Mouse (Mus musculus) stomach, embryonic 15.5 days (tissue): Measurements from ENCODE around the gene Gm17622. TPM values are rescaled to one million over a fixed set of nuclear protein-coding genes. Genes with fewer than 3 reads are reported as not detected.

Experiments used
- ATAC-seq: fragments of 200-750 bp; cut with Nextera tagmentation; 2 replicates; pipeline ENCODE4 v1.8.0; 2017; ENCODE audit warnings: low read depth, moderate number of reproducible peaks, moderate TSS enrichment; ENCODE audit not compliant: insufficient read depth, low FRiP score
- H3K27ac ChIP-seq: fragments of 300-500 bp; sonication (generic); 2 replicates; pipeline ENCODE4 v1.5.1; 2015; ENCODE audit warnings: mild to moderate bottlenecking, inconsistent platforms
- H3K27me3 ChIP-seq: fragments of 300-500 bp; sonication (generic); replicated peaks from 2 replicates; pipeline ENCODE4 v1.6.1; 2015; ENCODE audit warnings: inconsistent platforms
- H3K36me3 ChIP-seq: fragments of 300-500 bp; sonication (generic); 2 replicates; pipeline ENCODE4 v1.6.1; 2015; ENCODE audit warnings: inconsistent platforms
- H3K4me1 ChIP-seq: fragments of 300-500 bp; sonication (generic); 2 replicates; pipeline ENCODE4 v1.6.1; 2015; ENCODE audit warnings: inconsistent platforms
- H3K4me2 ChIP-seq: fragments of 300-500 bp; sonication (generic); 2 replicates; pipeline ENCODE4 v1.6.1; 2015; ENCODE audit warnings: mild to moderate bottlenecking, inconsistent platforms
- H3K4me3 ChIP-seq: fragments of 300-500 bp; sonication (generic); replicated peaks from 2 replicates; pipeline ENCODE4 v1.5.1; 2015; ENCODE audit warnings: inconsistent platforms
- H3K9ac ChIP-seq: fragments of 300-500 bp; sonication (generic); 2 replicates; pipeline ENCODE4 v1.6.1; 2015; ENCODE audit warnings: inconsistent platforms
- H3K9me3 ChIP-seq: fragments of 300-500 bp; sonication (generic); 2 replicates; pipeline ENCODE4 v1.6.1; 2016; ENCODE audit warnings: inconsistent platforms
- WGBS: fragments of 180-500 bp; shearing (Covaris S2); methylation state at CpG from one replicate; pipeline ENCODE4 v1.1.7; 2015; 5-methylcytosine and 5-hydroxymethylcytosine counted together
- polyA plus RNA-seq: library from polyadenylated mRNA; unstranded; fragments of >200 nt; fragmentation: Nextera tagmentation; extraction: Ambion mirVana; gene quantifications from 2 replicates; pipeline ENCODE4 v1.2.1, GENCODE M21; 2015

Gm17622 gene
- polyA plus RNA-seq, 1 experiment from 2014 or later = not detected

GRCm38 (mm10) chr13:96470556-96470955 is 20.0 kb upstream of the Gm17622 start:
- Histone ChIP-seq H3K9me3 (no peaks in the 10 kb centered on the region), H3K9ac (no peak overlapping the region), H3K27ac (no peak overlapping the region), H3K27me3 (no peaks in the 10 kb centered on the region), H3K36me3 (no peaks in the 10 kb centered on the region), H3K4me1 (no peaks in the 10 kb centered on the region), H3K4me3 (no peak overlapping the region), H3K4me2 (no peak overlapping the region)
- WGBS = 44% methylated on average over 6 of the region's 6 CpGs
- no peak; the same call in 1 of the 2 replicates for ATAC-seq

- no peak within 1 kb of the TSS for H3K4me3 ChIP-seq
- H3K4me1 ChIP-seq = no peaks in the 10 kb centered on the region
- no peaks in the 10 kb centered on the region for H3K36me3 ChIP-seq
- no peaks in the 10 kb centered on the region for H3K9me3 ChIP-seq
- ATAC-seq = peak; percentile 27; the same call in 1 of the 2 replicates
- H3K4me2 ChIP-seq = no peak within 1 kb of the TSS
- WGBS = 80% methylated on average over 14 of the region's 14 CpGs
- H3K27me3 ChIP-seq = no peaks in the 10 kb centered on the region
- no peak within 1 kb of the TSS for H3K9ac ChIP-seq
- H3K27ac ChIP-seq = no peak within 1 kb of the TSS
Observed at GRCm38 (mm10) chr13:96470957-96471356, 19.6 kb upstream of the Gm17622 start, which contains the start of gene Ankdd1b. Ankdd1b (minus strand) TSS chr13:96471198.

GRCm38 (mm10) chr13:96477226-96477625 is 13.3 kb upstream of the Gm17622 start:
- WGBS = 86% methylated on average over 4 of the region's 4 CpGs
- Histone ChIP-seq H3K4me2 (no peak overlapping the region), H3K36me3 (no peaks in the 10 kb centered on the region), H3K9me3 (no peaks in the 10 kb centered on the region), H3K27me3 (no peaks in the 10 kb centered on the region), H3K9ac (no peak overlapping the region), H3K4me1 (no peaks in the 10 kb centered on the region), H3K27ac (no peak overlapping the region), H3K4me3 (no peak overlapping the region)
- no peak for ATAC-seq

- WGBS = 95% methylated on average over 1 of the region's 1 CpGs
- Histone ChIP-seq H3K27me3 (no peaks in the 10 kb centered on the region), H3K4me1 (no peaks in the 10 kb centered on the region), H3K36me3 (peaks cover 8% of the 10 kb centered on the region), H3K9ac (no peak overlapping the region), H3K4me2 (no peak overlapping the region), H3K27ac (no peak overlapping the region), H3K4me3 (no peak overlapping the region), H3K9me3 (no peaks in the 10 kb centered on the region)
- ATAC-seq = no peak
Observed at GRCm38 (mm10) chr13:96478991-96479390, 11.5 kb upstream of the Gm17622 start.

- WGBS = 90% methylated on average over 6 of the region's 6 CpGs
- no peaks in the 10 kb centered on the region for H3K4me1 ChIP-seq
- H3K4me2 ChIP-seq = no peak overlapping the region
- H3K4me3 ChIP-seq = no peak overlapping the region
- H3K27ac ChIP-seq = no peak overlapping the region
- H3K27me3 ChIP-seq = no peaks in the 10 kb centered on the region
- no peak overlapping the region for H3K9ac ChIP-seq
- no peak for ATAC-seq
- peaks cover 28% of the 10 kb centered on the region for H3K36me3 ChIP-seq
- no peaks in the 10 kb centered on the region for H3K9me3 ChIP-seq
Observed at GRCm38 (mm10) chr13:96487230-96487629, 3.3 kb upstream of the Gm17622 start.

- Histone ChIP-seq H3K36me3 (peaks cover 28% of the 10 kb centered on the region), H3K4me3 (no peak overlapping the region), H3K4me1 (no peaks in the 10 kb centered on the region), H3K27ac (no peak overlapping the region), H3K4me2 (no peak overlapping the region), H3K9me3 (no peaks in the 10 kb centered on the region), H3K9ac (no peak overlapping the region), H3K27me3 (no peaks in the 10 kb centered on the region)
- WGBS = 93% methylated on average over 6 of the region's 6 CpGs
- no peak for ATAC-seq
Observed at GRCm38 (mm10) chr13:96487968-96488367, 2.6 kb upstream of the Gm17622 start.

GRCm38 (mm10) chr13:96496630-96497029 is 6.1 kb downstream of the Gm17622 start:
- Histone ChIP-seq H3K4me1 (no peaks in the 10 kb centered on the region), H3K9ac (no peak overlapping the region), H3K27me3 (no peaks in the 10 kb centered on the region), H3K36me3 (0 out of 2 replicates have a peak, but pooled peaks cover 4% of the 10 kb centered on the region), H3K27ac (no peak overlapping the region), H3K4me3 (no peak overlapping the region), H3K9me3 (no peaks in the 10 kb centered on the region), H3K4me2 (no peak overlapping the region)
- 81% methylated on average over 8 of the region's 8 CpGs for WGBS
- no peak for ATAC-seq

- H3K36me3 ChIP-seq = 0 out of 2 replicates have a peak, but pooled peaks cover 4% of the 10 kb centered on the region
- H3K4me2 ChIP-seq = no peak overlapping the region
- H3K4me1 ChIP-seq = no peaks in the 10 kb centered on the region
- H3K9me3 ChIP-seq = no peaks in the 10 kb centered on the region
- H3K27ac ChIP-seq = no peak overlapping the region
- no peak overlapping the region for H3K9ac ChIP-seq
- no peak overlapping the region for H3K4me3 ChIP-seq
- no peaks in the 10 kb centered on the region for H3K27me3 ChIP-seq
- no peak for ATAC-seq
- 86% methylated on average over 2 of the region's 2 CpGs for WGBS
Observed at GRCm38 (mm10) chr13:96499891-96500290, 9.4 kb downstream of the Gm17622 start.

- H3K9ac ChIP-seq = no peak overlapping the region
- no peaks in the 10 kb centered on the region for H3K4me1 ChIP-seq
- H3K4me2 ChIP-seq = no peak overlapping the region
- H3K27ac ChIP-seq = no peak overlapping the region
- WGBS = 72% methylated on average over 4 of the region's 4 CpGs
- no peak for ATAC-seq
- no peaks in the 10 kb centered on the region for H3K27me3 ChIP-seq
- no peaks in the 10 kb centered on the region; the same call in 1 of the 2 replicates for H3K36me3 ChIP-seq
- no peaks in the 10 kb centered on the region for H3K9me3 ChIP-seq
- H3K4me3 ChIP-seq = no peak overlapping the region
Observed at GRCm38 (mm10) chr13:96505661-96506060, 15.1 kb downstream of the Gm17622 start.

- Histone ChIP-seq H3K4me1 (no peaks in the 10 kb centered on the region), H3K4me2 (no peak overlapping the region), H3K9me3 (no peaks in the 10 kb centered on the region), H3K27ac (no peak overlapping the region), H3K4me3 (no peak overlapping the region), H3K36me3 (no peaks in the 10 kb centered on the region; the same call in 1 of the 2 replicates), H3K27me3 (no peaks in the 10 kb centered on the region), H3K9ac (no peak overlapping the region)
- WGBS = 65% methylated on average over 6 of the region's 6 CpGs
- ATAC-seq = no peak
Observed at GRCm38 (mm10) chr13:96506313-96506712, 15.8 kb downstream of the Gm17622 start.

- Histone ChIP-seq H3K4me2 (no peak overlapping the region), H3K36me3 (no peaks in the 10 kb centered on the region; the same call in 1 of the 2 replicates), H3K27ac (no peak overlapping the region), H3K9ac (no peak overlapping the region), H3K9me3 (no peaks in the 10 kb centered on the region), H3K4me1 (peaks cover 6% of the 10 kb centered on the region; the same call in 1 of the 2 replicates), H3K4me3 (no peak overlapping the region), H3K27me3 (no peaks in the 10 kb centered on the region)
- no peak for ATAC-seq
- 72% methylated on average over 4 of the region's 4 CpGs for WGBS
Observed at GRCm38 (mm10) chr13:96507541-96507940, 17.0 kb downstream of the Gm17622 start.

GRCm38 (mm10) chr13:96510635-96511034 is 20.1 kb downstream of the Gm17622 start:
- Histone ChIP-seq H3K9me3 (no peaks in the 10 kb centered on the region), H3K4me3 (no peak overlapping the region), H3K36me3 (no peaks in the 10 kb centered on the region; the same call in 1 of the 2 replicates), H3K27me3 (no peaks in the 10 kb centered on the region), H3K27ac (peak overlapping the region; percentile 8; the same call in 1 of the 2 replicates), H3K4me1 (peaks cover 11% of the 10 kb centered on the region; the same call in 1 of the 2 replicates), H3K9ac (no peak overlapping the region), H3K4me2 (no peak overlapping the region)
- 60% methylated on average over 13 of the region's 13 CpGs for WGBS
- peak; percentile 56; the same call in 1 of the 2 replicates for ATAC-seq

GRCm38 (mm10) chr13:96511262-96511661 is 20.7 kb downstream of the Gm17622 start:
- Histone ChIP-seq H3K36me3 (no peaks in the 10 kb centered on the region; the same call in 1 of the 2 replicates), H3K4me3 (no peak overlapping the region), H3K4me1 (peaks cover 11% of the 10 kb centered on the region; the same call in 1 of the 2 replicates), H3K9me3 (no peaks in the 10 kb centered on the region), H3K9ac (no peak overlapping the region), H3K27ac (no peak overlapping the region), H3K4me2 (no peak overlapping the region), H3K27me3 (no peaks in the 10 kb centered on the region)
- WGBS = 53% methylated on average over 1 of the region's 1 CpGs
- no peak for ATAC-seq
